Mouse (Mus musculus): Measurements from ENCODE around the gene Kirrel3.

DNA sequence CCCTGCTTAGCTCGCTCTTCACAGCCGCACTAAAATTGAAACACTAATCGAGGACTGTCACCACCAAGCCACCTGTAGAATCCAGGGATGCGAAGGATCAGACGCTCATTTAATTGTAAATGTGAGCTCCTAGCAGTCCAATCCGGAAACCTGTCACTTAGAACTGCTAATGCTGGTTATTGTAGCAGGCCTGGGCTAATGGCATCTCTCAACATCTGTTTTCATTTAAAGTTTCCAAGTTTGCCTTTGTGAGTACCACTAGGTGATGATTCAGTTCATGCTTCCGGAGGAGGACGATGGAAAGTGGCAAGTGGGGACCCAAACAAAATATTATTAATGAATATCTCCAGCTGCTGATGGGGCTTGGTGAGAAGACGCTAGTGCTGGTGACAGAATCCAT lies 161.1 kb downstream of the Kirrel3 start:
- TF ChIP-seq CTCF (IDR thresholded peaks at IDR 0.05; ENCODE audit: insufficient read depth, low read length) = no peak
- no peak for TF ChIP-seq POLR2A (IDR thresholded peaks at IDR 0.05; ENCODE audit: borderline replicate concordance, extremely low read depth, low read depth, low read length)
